Mouse (Mus musculus) stomach, postnatal 0 days (tissue): ENCODE results near the gene Cage1. TPM values are rescaled to one million over a fixed set of nuclear protein-coding genes. Genes with fewer than 3 reads are reported as not detected.

Experiments used
- ATAC-seq: fragments of 200-750 bp; cut with Nextera tagmentation; 2 replicates; pipeline ENCODE4 v1.8.0; 2017; ENCODE audit not compliant: low FRiP score, low TSS enrichment
- DNase-seq: peaks from one replicate; pipeline ENCODE4 v3.0.0-alpha.2; 2016; ENCODE audit warnings: low spot score
- H3K27ac ChIP-seq: fragments of 300-500 bp; sonication (generic); replicated peaks from 2 replicates; pipeline ENCODE4 v1.5.1; 2014; ENCODE audit warnings: mild to moderate bottlenecking, control low read depth
- H3K27me3 ChIP-seq: fragments of 300-500 bp; sonication (generic); 2 replicates; pipeline ENCODE4 v1.6.1; 2014; ENCODE audit warnings: low read length; ENCODE audit not compliant: control insufficient read depth, insufficient read depth
- H3K36me3 ChIP-seq: fragments of 300-500 bp; sonication (generic); 2 replicates; pipeline ENCODE4 v1.6.1; 2014; ENCODE audit warnings: low read length, mixed read lengths; ENCODE audit not compliant: control insufficient read depth, insufficient read depth
- H3K4me1 ChIP-seq: fragments of 300-500 bp; sonication (generic); replicated peaks from 2 replicates; pipeline ENCODE4 v1.6.1; 2014; ENCODE audit warnings: antibody characterized with exemption; ENCODE audit not compliant: control insufficient read depth, insufficient read depth
- H3K4me2 ChIP-seq: fragments of 300-500 bp; sonication (generic); replicated peaks from 2 replicates; pipeline ENCODE4 v1.6.1; 2014; ENCODE audit warnings: low read depth, mild to moderate bottlenecking, control low read depth, moderate library complexity
- H3K4me3 ChIP-seq: fragments of 300-500 bp; sonication (generic); 2 replicates; pipeline ENCODE4 v1.5.1; 2014; ENCODE audit warnings: low read depth, low read length, control low read depth
- H3K9ac ChIP-seq: fragments of 300-500 bp; sonication (generic); 2 replicates; pipeline ENCODE4 v1.6.1; 2014; ENCODE audit warnings: mild to moderate bottlenecking, low read length, control low read depth, mixed read lengths
- H3K9me3 ChIP-seq: fragments of 300-500 bp; sonication (generic); 2 replicates; pipeline ENCODE4 v1.6.1; 2016; ENCODE audit warnings: low read length; ENCODE audit not compliant: control insufficient read depth
- CTCF ChIP-seq: IDR thresholded peaks from 2 replicates; pipeline ENCODE4 v1.5.1; 2016; ENCODE audit warnings: antibody characterized with exemption, low read depth, mild to moderate bottlenecking, moderate library complexity
- EP300 ChIP-seq: optimal IDR thresholded peaks from 2 replicates; pipeline ENCODE3; 2016; ENCODE audit warnings: antibody characterized with exemption
- WGBS: fragments of 180-500 bp; shearing (Covaris S2); extraction: QIAGEN DNeasy Blood & Tissue Kit; methylation state at CpG from one replicate; pipeline ENCODE4 v1.1.7; 2014; 5-methylcytosine and 5-hydroxymethylcytosine counted together
- polyA plus RNA-seq: library from polyadenylated mRNA; unstranded; fragments of >200 nt; fragmentation: Nextera tagmentation; extraction: Ambion mirVana; gene quantifications from 2 replicates; pipeline ENCODE4 v1.2.1, GENCODE M21; 2015

Cage1 gene
- polyA plus RNA-seq, 1 experiment from 2014 or later: 0.86 TPM

DNA sequence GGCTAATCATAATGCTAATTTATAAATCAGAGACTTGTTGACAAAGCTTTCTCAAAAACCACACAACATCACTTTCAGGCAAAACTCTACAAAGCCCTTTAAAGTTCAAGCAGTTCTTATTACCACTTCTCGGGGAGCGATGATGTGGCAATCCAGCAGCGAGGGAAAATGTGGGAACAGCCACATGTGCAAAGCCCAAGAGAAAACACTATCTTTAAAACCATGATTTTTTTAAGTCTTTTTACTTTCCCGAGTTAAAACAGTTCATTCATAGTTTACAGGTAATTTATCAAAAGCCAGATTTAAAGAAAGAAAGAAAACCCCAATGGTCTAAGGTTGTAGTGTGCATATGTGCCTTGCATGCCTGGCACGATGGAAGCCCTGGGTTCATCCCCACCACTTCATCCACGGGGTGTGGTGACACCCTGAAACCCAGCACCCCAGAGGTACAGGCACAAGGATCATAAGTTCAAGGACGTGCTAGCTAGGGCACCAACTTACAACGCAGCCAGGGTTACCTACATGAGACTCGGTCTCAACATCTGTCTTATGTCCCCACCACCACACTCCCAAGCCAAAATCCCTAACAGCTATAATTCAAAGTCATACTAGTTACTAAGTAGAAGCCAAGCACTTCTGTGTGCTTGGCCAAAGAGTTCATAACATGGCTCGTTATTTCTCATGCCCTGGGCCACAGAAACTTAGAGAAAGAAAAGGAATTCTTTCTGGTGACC lies 44.1 kb downstream of the Cage1 start:
- Histone ChIP-seq H3K9ac (peak overlapping the region; percentile 94), H3K4me3 (peak overlapping the region; percentile 99), H3K4me2 (peak overlapping the region; percentile 70), H3K9me3 (no peaks in the 10 kb centered on the region), H3K4me1 (no peaks in the 10 kb centered on the region), H3K27ac (peak overlapping the region; percentile 96; the same call in 1 of the 2 replicates), H3K27me3 (no peaks in the 10 kb centered on the region), H3K36me3 (peaks cover 13% of the 10 kb centered on the region)
- ATAC-seq (no peak), DNase-seq (no peak)
- TF ChIP-seq EP300 (no peak), CTCF (no peak)
- 11% methylated on average over 10 of the region's 10 CpGs for WGBS

DNA sequence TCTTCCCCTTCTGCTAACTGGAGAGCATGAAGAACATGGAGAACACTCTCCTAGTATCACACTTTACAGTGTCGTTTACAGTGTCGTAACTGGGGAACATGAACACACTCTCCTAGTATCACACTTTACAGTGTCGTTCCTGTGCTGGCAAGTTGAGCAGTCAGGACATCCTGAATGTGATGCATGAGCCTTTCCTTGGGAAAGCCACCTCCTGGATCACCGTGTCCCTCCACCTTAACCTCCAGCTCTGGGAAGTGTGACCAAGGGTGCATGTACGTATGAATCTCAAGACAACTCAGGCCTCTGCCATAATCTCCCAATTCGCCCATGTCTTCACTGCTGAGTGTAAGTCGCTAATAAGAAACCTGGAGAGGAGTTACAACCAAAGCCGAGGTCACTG lies 47.2 kb downstream of the Cage1 start:
- Histone ChIP-seq H3K4me1 (no peaks in the 10 kb centered on the region), H3K27me3 (no peaks in the 10 kb centered on the region), H3K9me3 (no peaks in the 10 kb centered on the region), H3K36me3 (peaks cover 34% of the 10 kb centered on the region), H3K4me3 (no peak overlapping the region), H3K27ac (no peak overlapping the region), H3K4me2 (no peak overlapping the region), H3K9ac (no peak overlapping the region)
- DNase-seq (no peak), ATAC-seq (no peak)
- TF ChIP-seq EP300: no peak
- TF ChIP-seq CTCF: no peak
- 93% methylated on average over 8 of the region's 8 CpGs for WGBS

DNA sequence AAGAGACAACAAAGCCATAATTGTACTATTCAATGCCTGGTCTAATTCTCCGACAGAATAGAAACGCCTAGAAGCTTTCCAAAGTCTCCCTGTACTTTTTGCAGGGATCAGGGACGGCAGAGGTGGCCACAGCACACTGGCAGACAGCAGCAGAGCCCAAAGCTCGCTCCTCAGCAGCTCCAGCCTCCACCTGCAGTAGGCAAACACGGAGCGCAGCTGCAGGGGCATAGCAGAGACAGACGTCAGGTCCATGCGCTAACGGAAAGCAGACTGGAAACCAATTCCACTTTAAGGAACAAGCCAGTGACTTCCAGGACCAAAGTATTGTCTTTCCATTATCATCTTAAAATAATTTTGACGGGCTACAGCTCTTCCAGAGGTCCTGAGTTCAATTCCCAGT lies 50.7 kb downstream of the Cage1 start:
- Histone ChIP-seq H3K27ac (no peak overlapping the region), H3K9ac (no peak overlapping the region), H3K9me3 (no peaks in the 10 kb centered on the region), H3K4me1 (no peaks in the 10 kb centered on the region), H3K27me3 (no peaks in the 10 kb centered on the region), H3K36me3 (peaks cover 46% of the 10 kb centered on the region), H3K4me2 (no peak overlapping the region), H3K4me3 (no peak overlapping the region)
- TF ChIP-seq CTCF (no peak), EP300 (no peak)
- DNase-seq (no peak), ATAC-seq (no peak)
- WGBS: 92% methylated on average over 10 of the region's 10 CpGs

DNA sequence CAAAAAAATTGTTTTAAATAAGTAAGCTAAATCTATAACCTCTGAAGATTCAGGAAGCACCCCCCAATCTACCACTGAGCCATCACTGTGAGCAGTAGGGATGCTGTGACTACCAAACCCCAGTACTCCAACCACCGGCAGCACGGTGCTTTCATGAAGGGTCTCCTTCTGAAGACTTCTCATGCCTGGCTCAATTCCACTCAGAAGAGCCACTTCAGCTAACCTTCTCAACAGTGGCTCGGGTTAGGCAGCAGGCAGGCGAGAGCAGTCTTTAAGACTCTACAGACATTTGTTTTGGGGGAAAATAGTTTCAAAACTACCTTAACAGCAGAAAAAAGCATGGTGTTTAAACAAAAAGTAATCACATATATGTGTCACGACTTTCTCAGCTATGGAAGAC lies 55.8 kb downstream of the Cage1 start:
- no peaks in the 10 kb centered on the region for H3K27me3 ChIP-seq
- TF ChIP-seq EP300: no peak
- no peak for TF ChIP-seq CTCF
- no peak overlapping the region for H3K27ac ChIP-seq
- H3K9me3 ChIP-seq: no peaks in the 10 kb centered on the region
- no peak overlapping the region for H3K4me3 ChIP-seq
- no peak overlapping the region for H3K4me2 ChIP-seq
- ATAC-seq: no peak
- H3K9ac ChIP-seq: no peak overlapping the region
- H3K4me1 ChIP-seq: no peaks in the 10 kb centered on the region
- no peak for DNase-seq
- H3K36me3 ChIP-seq: peaks cover 27% of the 10 kb centered on the region
- WGBS: 92% methylated on average over 5 of the region's 5 CpGs

DNA sequence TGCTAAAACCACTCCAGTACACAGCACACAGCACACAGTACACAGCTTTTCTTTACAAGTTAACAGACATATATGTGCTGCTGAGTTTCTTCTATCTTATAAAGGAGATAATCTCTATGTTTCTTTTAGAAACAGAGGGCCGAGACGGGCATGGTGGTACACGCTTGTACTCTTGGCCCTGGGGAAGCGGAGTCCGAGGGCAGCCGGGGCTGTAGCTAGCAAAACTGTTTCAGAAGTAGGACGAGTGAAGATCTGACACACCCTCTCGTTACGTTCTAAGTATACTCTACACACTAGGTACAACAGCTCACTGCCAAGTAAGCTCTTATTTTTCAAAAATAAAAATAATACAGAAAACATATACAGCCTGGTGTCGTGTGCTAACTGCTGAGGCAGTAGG lies 56.5 kb downstream of the Cage1 start:
- no peak for DNase-seq
- Histone ChIP-seq H3K4me3 (no peak overlapping the region), H3K36me3 (peaks cover 24% of the 10 kb centered on the region), H3K4me1 (no peaks in the 10 kb centered on the region), H3K9ac (no peak overlapping the region), H3K27me3 (no peaks in the 10 kb centered on the region), H3K9me3 (no peaks in the 10 kb centered on the region), H3K4me2 (no peak overlapping the region), H3K27ac (no peak overlapping the region)
- ATAC-seq: no peak
- TF ChIP-seq EP300 (no peak), CTCF (no peak)
- WGBS: 92% methylated on average over 10 of the region's 10 CpGs

DNA sequence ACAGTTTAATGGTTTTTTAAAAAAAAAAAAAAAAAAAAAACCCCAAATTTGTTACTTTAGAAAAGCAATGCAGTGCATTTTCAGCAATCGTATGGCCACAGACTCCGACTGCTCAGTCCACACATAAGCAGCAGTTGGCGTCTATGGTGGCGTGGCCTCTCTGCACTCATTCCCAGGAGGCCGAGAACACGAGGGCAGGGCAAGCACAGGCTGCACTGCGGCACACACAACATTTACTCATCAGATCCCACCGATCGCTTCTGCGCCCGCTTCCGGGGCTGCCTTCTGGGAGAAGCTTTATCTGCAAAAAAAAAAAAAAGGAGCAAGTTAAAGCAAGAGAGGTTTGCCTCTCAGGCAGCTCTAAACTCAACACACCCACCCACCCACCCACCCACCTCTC lies 57.4 kb downstream of the Cage1 start:
- Histone ChIP-seq H3K4me1 (no peaks in the 10 kb centered on the region), H3K27ac (no peak overlapping the region), H3K36me3 (peaks cover 22% of the 10 kb centered on the region), H3K4me2 (no peak overlapping the region), H3K9ac (no peak overlapping the region), H3K27me3 (no peaks in the 10 kb centered on the region), H3K9me3 (no peaks in the 10 kb centered on the region), H3K4me3 (no peak overlapping the region)
- no peak for ATAC-seq
- TF ChIP-seq CTCF: no peak
- no peak for TF ChIP-seq EP300
- no peak for DNase-seq
- WGBS: 91% methylated on average over 12 of the region's 12 CpGs
